ENCODE assay signal across 31 mouse cellular contexts in the genomic region with DNA sequence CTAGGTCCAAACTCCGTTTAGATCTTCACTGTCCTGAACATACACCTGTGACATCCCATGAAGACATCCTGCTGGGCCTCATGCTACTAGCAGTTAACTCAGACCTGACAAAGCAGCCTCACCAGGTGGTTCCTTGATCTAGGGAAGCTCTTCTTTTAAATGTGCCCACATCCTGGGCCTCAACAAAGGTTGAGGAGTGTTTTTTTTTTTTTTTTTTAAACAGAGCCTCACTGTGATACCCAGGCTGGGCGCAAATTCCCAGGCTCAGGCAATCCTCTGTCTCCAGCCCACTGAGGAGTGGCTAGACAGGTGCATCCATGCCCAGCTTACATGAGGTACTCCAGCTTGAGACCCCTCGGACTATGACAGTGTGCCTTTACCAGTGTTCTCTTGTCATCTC. TPM values are rescaled to one million over a fixed set of nuclear protein-coding genes. Genes with fewer than 3 reads are reported as not detected.
A peak's percentile ranks its signal among the peaks of the same experiment; 100 is the strongest.
DNase-seq lines count a peak whose midpoint lies in the region; ATAC-seq lines count a peak whose summit lies in the region.
"Had no signal": no experiment of that assay in that cellular context is flagged by ENCODE, and none has a peak within 500 bp of the region (broad histone marks: within the 10 kb centered on the region; RNA-seq: fewer than 3 reads in every experiment).

No protein-coding gene starts in this region.

- no peaks in the 10 kb centered on the region for H3K36me3 ChIP-seq in limb, embryonic 13.5 days
- H3K36me3 ChIP-seq in limb, embryonic 10.5 days, result no peaks in the 10 kb centered on the region
- no peaks in the 10 kb centered on the region for H3K36me3 ChIP-seq in hindbrain, embryonic 10.5 days
- H3K36me3 ChIP-seq: midbrain, embryonic 12.5 days; stomach, embryonic 15.5 days had no signal

- 84% methylated on average over 3 of the region's 3 CpGs for WGBS in limb, embryonic 13.5 days
- 80% methylated on average over 3 of the region's 3 CpGs for WGBS in limb, embryonic 10.5 days
- 73% methylated on average over 3 of the region's 3 CpGs for WGBS in hindbrain, embryonic 10.5 days

- H3K9ac ChIP-seq in limb, embryonic 13.5 days, result 0 out of 2 replicates have a peak overlapping the region, but pooled peaks have one; percentile 25
- H3K9ac ChIP-seq: forebrain, embryonic 13.5 days; liver, embryonic 14.5 days; midbrain, embryonic 12.5 days; stomach, embryonic 15.5 days had no signal

- H3K27me3 ChIP-seq in limb, embryonic 13.5 days, result no peaks in the 10 kb centered on the region
- no peaks in the 10 kb centered on the region for H3K27me3 ChIP-seq in limb, embryonic 10.5 days (ENCODE audit: low read depth, poor library complexity, severe bottlenecking)
- H3K27me3 ChIP-seq in hindbrain, embryonic 10.5 days (ENCODE audit: insufficient read depth, poor library complexity, severe bottlenecking), result peaks cover 21% of the 10 kb centered on the region
- H3K27me3 ChIP-seq: CH12.LX; forebrain, embryonic 13.5 days; stomach, embryonic 15.5 days had no signal

- H3K27ac ChIP-seq in limb, embryonic 13.5 days, result no peak overlapping the region
- H3K27ac ChIP-seq in limb, embryonic 10.5 days, result no peak overlapping the region
- no peak overlapping the region for H3K27ac ChIP-seq in hindbrain, embryonic 10.5 days
- H3K27ac ChIP-seq: forebrain, embryonic 13.5 days; liver, embryonic 14.5 days; midbrain, embryonic 12.5 days; stomach, embryonic 15.5 days had no signal

- ATAC-seq in limb, embryonic 13.5 days (ENCODE audit: low FRiP score, low read depth), result no peak
- ATAC-seq in inflammation-experienced regulatory T-cells, adult 6 months, result peak; percentile 45
- ATAC-seq in megakaryocyte, adult 5-6 weeks (ENCODE audit: poor library complexity, severe bottlenecking), result no peak
- ATAC-seq: forebrain, embryonic 13.5 days; hindbrain, embryonic 16.5 days; intestine, embryonic 16.5 days had no signal

- H3K4me3 ChIP-seq in limb, embryonic 13.5 days, result no peak overlapping the region
- no peak overlapping the region for H3K4me3 ChIP-seq in limb, embryonic 10.5 days
- H3K4me3 ChIP-seq in hindbrain, embryonic 10.5 days, result no peak overlapping the region
- H3K4me3 ChIP-seq: forebrain, embryonic 13.5 days; midbrain, embryonic 12.5 days; stomach, embryonic 15.5 days had no signal

- peaks cover 18% of the 10 kb centered on the region for H3K4me1 ChIP-seq in limb, embryonic 13.5 days
- peaks cover 30% of the 10 kb centered on the region for H3K4me1 ChIP-seq in limb, embryonic 10.5 days
- peaks cover 31% of the 10 kb centered on the region for H3K4me1 ChIP-seq in hindbrain, embryonic 10.5 days (replicated peaks)

- no peak overlapping the region for H3K4me2 ChIP-seq in limb, embryonic 13.5 days (replicated peaks)
- H3K4me2 ChIP-seq: forebrain, embryonic 13.5 days; heart, embryonic 11.5 days; midbrain, embryonic 12.5 days; stomach, embryonic 15.5 days had no signal

- H3K9me3 ChIP-seq in limb, embryonic 13.5 days, result no peaks in the 10 kb centered on the region
- no peaks in the 10 kb centered on the region for H3K9me3 ChIP-seq in limb, embryonic 10.5 days (replicated peaks)
- H3K9me3 ChIP-seq in hindbrain, embryonic 10.5 days, result no peaks in the 10 kb centered on the region
- H3K9me3 ChIP-seq: forebrain, embryonic 13.5 days; midbrain, embryonic 12.5 days; stomach, embryonic 15.5 days had no signal

- no peak for DNase-seq in limb, embryonic 10.5 days (ENCODE audit: low spot score)
- peak; percentile 62 to 66 for DNase-seq in thymus, postnatal 10 days (ENCODE audit: low spot score in 2 of 2)
- DNase-seq in ovary, postnatal 14 days (ENCODE audit: low spot score), result no peak
- DNase-seq in yolk sac, embryonic 10.5 days (ENCODE audit: low spot score), result no peak
- no peak for DNase-seq in hindbrain, embryonic 10.5 days (ENCODE audit: low spot score)
- DNase-seq: adrenal gland, postnatal 10 days; cerebellum, adult 8-10 months; cerebellum, postnatal 25 days; gastrocnemius, postnatal 25 days; heart, adult 11 months; heart, postnatal 14 days; kidney, adult 8-10 months; kidney, postnatal 10 days; layer of hippocampus, postnatal 36 days; left cerebral cortex, postnatal 4 days; liver; lung, adult 2 months; lung, postnatal 10 days; retina, postnatal 1 day; right cerebral cortex, postnatal 25 days had no signal

RNA-seq across cellular contexts. Expression of gene Eefsec, which starts 3.8 kb away (rescaled TPM):
- polyA plus RNA-seq in limb, embryonic 13.5 days (2015; fragmentation: Nextera tagmentation; extraction: Ambion mirVana), result 42.3 and 47.1 TPM in 2 replicates
- 41.4 and 44.2 TPM in 2 replicates for polyA plus RNA-seq in limb, embryonic 10.5 days (2016; fragmentation: Nextera tagmentation; extraction: Ambion mirVana)
- polyA plus RNA-seq in inflammation-experienced regulatory T-cells, adult 6 months (2017; shearing (Covaris generic)), result 10 to 100 TPM; 18.1 to 35.8 (median 34.7) TPM
- polyA plus RNA-seq in hindbrain, embryonic 10.5 days (2016; fragmentation: Nextera tagmentation; extraction: Ambion mirVana), result 32.9 and 38.9 TPM in 2 replicates
- total RNA-seq in megakaryocyte, adult 5-6 weeks (2015), result 10.5 and 11.2 TPM in 2 replicates
- total RNA-seq in megakaryocyte, adult 5-6 weeks (2017), result 7.0 and 10.8 TPM in 2 replicates

RNA-seq across cellular contexts. Expression of gene Ruvbl1, which starts 22.7 kb away (rescaled TPM):
- polyA plus RNA-seq in limb, embryonic 13.5 days (2015; fragmentation: Nextera tagmentation; extraction: Ambion mirVana), result 151 TPM in 2 replicates
- 235 and 258 TPM in 2 replicates for polyA plus RNA-seq in limb, embryonic 10.5 days (2016; fragmentation: Nextera tagmentation; extraction: Ambion mirVana)
- polyA plus RNA-seq in inflammation-experienced regulatory T-cells, adult 6 months (2017; shearing (Covaris generic)), result 10 to 100 TPM; 51.3 to 68.4 (median 59.4) TPM
- polyA plus RNA-seq in hindbrain, embryonic 10.5 days (2016; fragmentation: Nextera tagmentation; extraction: Ambion mirVana), result 168 and 195 TPM in 2 replicates
- 22.1 and 24.7 TPM in 2 replicates for total RNA-seq in megakaryocyte, adult 5-6 weeks (2015)
- 46.4 and 46.9 TPM in 2 replicates for total RNA-seq in megakaryocyte, adult 5-6 weeks (2017)

Comparison
In these comparisons a context has a peak if more than half of its experiments do, and no peak if none do; other contexts are left out.
1. DNase-seq: peak in thymus, postnatal 10 days (2 of 2); none in limb, embryonic 10.5 days (single experiment), ovary, postnatal 14 days (single experiment), yolk sac, embryonic 10.5 days (single experiment) and hindbrain, embryonic 10.5 days (single experiment).